Mouse (Mus musculus): ENCODE data around the gene Slc35a1.

DNA sequence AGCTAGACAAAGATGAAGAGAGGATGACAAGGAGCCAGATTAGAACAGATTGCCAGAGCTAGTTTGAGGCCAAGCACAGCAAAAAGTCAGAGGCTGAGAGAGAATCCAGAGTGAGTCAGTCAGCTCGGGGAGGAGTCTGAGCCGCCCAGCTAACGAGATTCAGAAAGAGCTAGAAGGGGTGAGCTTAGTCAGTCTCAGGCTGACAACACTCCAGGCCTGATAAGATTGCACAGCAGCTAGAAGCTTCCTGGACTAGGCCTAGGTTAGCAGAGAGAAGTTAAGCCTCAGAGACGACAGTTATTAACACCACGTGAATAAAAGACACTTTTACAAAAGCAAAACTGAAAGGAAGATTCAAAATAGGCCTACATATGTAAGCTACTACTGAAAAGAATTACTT is 19.3 kb downstream of the Slc35a1 start:
- no peak for TF ChIP-seq CTCF (conservative IDR thresholded peaks at IDR 0.05; ENCODE audit: low read length)
- no peak for TF ChIP-seq NANOG (IDR thresholded peaks at IDR 0.05; ENCODE audit: borderline replicate concordance, low read length)
